Mouse (Mus musculus): Measurements from ENCODE around the gene Nol4l.
A peak's percentile ranks its signal among the peaks of the same experiment; 100 is the strongest.

Gene Nol4l

DNA sequence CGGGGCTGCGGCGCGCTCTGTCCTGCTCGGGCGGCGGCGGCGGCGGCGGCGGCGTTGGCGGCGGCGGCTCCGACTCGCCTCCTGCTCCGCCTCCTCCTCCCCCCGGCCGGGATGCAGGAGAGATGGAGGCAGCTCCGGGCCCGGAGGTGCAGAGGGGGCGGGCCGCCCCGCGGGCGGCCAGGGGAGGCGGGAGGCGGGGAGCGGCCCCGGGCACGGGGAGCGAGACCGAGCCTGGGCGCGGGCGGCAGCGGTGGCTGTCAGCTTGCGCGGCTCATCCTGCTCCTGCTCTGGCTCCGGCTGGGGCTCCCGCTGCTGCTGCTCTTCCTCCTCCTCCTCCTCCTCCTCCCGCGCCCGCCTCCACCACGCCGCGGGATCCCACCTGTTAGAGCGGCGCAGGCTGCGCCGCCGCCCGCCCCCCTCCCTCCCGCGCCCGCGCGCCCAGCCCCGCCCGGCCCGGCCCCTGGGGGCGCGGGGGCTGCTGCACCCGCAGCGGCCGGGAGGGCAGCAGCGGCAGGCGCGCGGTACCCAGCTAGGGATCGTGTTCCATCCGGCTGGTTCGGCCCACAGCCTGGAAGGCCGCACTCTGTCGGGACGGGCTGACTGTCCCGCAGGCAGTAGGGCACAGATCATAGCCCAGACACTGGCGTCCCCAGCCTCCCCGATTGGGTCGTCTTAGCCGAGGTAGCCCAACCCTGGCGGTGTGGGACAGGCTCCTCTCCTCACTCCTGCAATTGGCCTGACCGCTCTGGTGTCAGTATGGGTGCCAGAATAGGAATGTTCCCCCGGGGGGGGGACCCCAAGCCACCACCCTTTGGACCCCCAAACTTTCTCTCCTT, at the start of gene Nol4l:
Nol4l (minus strand) TSS at position 41 of the 836 bp plus-strand sequence.
- peak; percentile 52 to 67 for DNase-seq (ENCODE audit: low spot score in 2 of 2)

DNA sequence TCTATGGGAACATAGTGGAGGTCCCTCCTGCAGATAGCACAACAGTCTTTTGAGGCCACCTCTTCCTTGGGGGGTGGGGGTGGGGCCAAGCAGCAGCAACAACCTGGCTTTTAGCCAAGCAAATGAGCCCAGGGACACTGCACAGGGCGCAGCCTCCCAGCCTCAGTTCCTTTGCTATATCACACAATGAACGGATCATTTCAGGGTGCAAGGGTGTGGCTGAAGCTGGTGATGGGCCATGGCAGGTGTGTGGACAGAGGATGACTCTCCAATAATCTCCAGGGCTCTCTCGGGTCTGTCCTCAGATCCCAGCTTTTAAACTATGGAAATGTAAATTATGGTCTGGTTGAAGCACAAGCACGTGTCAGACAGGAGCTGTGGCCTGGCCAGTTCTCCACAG, 47.4 kb upstream of the Nol4l start:
- no peak for DNase-seq (ENCODE audit: low spot score in 2 of 2)

DNA sequence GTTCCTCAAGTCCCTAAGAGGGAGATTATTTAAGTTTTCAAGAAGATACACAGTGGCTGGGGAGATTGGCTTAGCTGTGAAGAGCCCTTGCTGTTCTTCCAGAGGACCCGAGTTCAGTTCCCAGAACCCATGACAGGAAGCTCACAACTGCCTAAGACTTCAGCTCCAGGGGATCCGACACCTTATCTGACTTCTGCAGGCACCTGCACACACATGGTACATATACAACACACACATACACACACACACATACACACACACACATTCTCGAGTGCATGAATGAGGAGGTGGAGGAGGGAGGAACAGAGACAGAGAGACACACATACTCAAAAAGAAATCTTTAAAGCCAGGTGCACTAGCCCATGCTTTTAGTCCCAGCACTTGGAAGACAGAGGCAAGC, 46.4 kb upstream of the Nol4l start:
- no peak for DNase-seq (ENCODE audit: low spot score in 2 of 2)

DNA sequence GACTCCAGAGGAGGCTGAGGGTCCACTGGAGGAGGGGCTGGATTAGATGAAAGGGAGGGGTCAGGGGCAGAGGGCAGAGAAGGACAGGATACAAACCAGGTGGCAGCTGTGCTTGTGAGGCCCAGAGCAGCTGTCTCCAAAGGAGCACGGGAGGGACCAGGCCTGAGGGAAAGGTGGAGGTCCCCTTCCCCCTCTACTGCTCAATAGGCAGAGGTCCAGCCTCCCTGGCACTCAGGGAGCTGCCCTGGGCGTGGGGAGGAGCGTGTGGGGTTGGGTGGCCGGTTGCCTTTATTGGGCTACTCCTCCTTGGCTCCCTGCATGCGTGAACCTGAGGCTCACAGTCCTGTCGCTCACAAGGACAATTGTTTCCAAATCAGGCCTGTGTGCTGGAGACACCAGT, 45.8 kb upstream of the Nol4l start:
- DNase-seq (ENCODE audit: low spot score in 2 of 2) = no peak

DNA sequence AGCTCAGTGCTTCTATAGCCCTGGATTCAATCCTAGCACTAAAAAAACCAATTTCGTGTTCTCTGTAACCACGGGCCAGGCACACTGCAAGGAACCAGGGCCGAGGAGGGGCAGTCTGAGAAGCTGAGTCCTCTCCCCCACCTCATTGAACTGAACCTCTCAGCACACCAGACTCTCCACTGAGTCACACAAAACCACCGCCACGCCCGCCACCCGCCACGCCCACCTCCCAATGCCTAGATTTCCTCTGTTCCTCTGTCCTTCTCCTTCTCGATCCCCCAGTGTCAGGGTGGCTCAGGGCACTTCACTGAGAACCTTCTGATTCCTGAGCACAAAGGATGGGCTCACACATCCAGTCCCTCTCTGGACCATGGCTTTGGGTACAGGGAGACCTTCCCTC, 43.3 kb upstream of the Nol4l start:
- no peak for DNase-seq (ENCODE audit: low spot score in 2 of 2)

DNA sequence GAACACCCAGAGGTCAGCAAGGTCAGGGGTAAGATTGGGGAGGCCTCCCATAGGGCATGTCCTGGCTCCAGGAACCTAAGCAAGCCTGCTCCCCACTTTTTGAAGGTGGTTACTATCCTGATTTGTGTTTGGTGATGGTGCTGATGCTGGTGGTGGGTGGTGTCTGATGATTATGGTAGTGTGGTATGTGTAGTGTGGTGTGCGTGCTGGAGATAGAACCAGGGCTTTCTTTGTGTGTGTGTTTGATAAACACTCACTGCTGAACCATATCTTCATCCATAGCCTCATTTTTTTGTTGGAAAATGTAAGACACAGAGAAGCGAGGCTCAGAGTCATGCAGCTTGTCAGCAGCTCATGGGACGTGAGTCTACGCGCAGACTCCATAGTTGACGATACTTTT, 38.8 kb upstream of the Nol4l start:
- no peak for DNase-seq (ENCODE audit: low spot score in 2 of 2)

DNA sequence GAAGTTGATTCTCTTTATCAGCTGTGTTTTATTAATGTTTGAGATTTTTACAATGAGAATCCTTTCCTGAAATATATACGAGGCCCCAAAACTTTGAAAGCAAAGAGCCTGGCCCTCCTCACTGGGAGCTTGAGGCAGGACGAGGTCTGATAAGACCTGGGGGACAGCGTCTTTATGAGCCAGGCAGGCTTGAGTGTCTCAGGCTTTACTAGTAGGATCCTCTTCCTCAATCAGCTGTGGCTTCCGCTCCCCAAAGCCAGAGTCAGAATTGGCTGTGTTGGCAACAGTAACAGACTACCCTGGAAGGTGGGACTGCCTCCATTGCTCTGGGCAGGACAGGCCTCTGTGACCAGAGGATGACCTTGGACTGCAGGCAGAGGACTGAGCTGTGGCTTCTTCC, 38.2 kb upstream of the Nol4l start:
- no peak for DNase-seq (ENCODE audit: low spot score in 2 of 2)

DNA sequence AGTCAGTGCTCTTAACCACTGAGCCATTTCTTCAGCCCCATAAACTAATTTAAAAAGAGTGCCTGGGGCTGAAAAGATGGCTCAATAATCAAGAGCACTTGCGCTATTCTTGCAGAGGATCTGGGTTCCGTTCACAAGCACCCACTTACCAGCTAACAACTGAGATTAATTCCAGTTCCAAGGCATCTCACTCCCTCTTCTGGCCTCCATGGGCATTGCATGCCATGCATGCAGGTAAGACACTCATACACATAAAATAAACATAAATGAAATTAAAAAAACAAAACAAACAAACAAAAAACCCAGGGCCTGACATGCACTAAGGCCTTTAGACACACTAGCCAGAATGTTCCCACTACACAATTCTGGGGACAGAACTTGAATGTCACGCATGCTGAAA, 34.6 kb upstream of the Nol4l start:
- no peak for DNase-seq (ENCODE audit: low spot score in 2 of 2)

DNA sequence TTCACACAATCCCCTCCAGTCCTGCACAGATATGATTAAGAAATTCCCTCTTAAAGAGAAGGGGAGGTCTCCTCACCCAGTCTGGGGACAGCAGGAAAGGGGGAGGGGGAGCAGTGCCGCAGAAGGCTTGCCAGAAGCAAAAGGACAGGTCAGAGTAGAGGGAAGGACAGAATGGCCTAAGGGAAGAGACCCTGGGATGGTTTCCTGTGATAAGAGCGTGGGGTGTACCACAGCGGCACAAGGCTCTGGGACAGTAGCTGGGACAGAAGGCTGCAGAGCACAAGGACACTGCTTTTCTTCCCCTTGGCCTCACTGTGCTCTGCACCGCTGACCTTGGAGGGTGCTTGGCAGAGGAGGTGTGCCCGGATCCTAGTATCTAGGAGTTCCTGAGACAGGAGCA, 31.8 kb upstream of the Nol4l start:
- DNase-seq (ENCODE audit: low spot score in 2 of 2) = no peak

DNA sequence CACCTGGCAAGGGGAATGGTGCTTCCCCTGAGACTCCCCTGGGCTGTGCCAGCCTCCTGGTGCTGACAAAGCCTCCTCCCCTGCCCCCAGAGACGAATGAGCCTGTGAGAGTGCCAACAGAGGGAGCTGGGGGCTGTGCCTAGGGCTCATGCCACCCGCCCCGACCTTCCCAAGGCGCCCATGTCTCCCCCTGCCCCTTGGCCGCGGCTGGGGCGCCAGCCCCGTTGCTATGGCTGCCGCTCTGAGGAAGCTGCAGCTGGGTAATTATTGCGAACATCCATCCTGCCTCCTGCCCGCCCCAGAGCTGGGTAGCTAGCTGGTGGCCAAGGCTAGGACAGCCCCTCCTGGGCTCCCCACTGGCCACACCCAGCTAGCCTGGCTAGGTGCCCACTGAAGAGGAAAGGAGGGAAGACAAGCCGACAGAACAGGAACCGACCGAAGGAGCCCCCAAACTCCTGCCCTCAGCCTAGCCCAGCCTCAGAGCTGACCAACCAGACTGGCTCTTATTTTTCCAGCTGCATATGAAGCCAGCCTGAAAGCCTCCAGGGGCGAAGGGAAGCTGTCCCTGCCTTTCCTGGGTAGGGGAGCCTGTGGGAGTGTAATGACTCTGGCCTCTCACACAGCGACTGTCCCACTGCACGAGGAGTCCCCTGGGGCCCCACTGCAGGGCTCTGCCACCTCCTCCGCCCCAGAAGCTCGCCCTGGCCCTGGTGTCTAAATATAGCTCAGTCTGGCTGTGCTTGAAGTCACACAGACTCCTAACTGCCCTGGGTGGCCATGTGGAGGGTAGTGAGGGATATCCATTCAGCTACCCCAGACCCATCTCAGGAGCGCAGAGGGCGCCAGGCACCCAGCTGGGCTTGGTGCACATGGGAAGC, 31.1 kb upstream of the Nol4l start:
- DNase-seq (ENCODE audit: low spot score in 2 of 2) = peak; percentile 75 to 77

DNA sequence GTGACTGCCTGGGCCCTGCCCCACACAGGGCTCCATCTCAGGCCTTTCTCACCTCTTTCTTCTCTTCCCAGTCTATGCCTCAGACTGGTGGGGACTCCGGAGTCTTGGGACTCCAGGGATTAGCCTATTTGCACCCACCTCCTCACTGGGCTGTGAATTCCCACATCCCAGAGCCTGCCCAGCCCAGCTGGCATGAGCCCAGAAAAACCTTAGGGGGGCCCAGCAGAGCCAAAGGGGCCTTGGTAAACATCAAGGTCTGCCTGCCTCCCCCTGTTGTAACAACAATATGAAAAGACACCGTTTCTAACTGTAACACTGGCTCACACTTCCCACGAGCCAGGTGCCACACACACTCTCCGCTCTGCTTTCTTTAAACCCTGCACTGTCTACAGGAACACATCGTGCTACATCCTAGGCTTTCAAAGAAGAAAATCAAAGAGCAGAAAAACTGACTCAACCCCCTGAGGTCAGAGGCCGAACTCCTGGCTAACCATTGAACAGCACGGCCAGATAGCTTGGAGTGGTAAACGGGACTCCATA, 29.9 kb upstream of the Nol4l start:
- no peak for DNase-seq (ENCODE audit: low spot score in 2 of 2)

DNA sequence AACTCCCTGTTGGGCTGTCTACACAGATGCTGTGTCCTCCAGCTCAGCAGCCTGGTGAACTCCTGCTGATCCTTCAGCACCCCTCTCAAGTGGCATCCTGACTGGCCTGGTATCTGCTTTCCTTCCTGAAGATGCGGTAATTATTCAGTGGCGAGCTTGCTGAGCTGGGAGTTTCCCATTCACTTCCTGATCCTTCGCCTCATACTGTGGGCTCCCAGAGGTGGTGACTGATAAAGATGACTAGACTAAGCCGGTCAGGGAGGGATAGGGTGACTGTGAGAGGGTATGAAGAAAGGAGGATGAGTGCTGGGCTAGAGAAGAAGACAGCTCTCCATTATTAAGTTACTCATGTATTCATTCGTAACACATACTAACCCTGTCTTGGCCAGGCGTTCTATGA, 28.7 kb upstream of the Nol4l start:
- no peak for DNase-seq (ENCODE audit: low spot score in 2 of 2)

DNA sequence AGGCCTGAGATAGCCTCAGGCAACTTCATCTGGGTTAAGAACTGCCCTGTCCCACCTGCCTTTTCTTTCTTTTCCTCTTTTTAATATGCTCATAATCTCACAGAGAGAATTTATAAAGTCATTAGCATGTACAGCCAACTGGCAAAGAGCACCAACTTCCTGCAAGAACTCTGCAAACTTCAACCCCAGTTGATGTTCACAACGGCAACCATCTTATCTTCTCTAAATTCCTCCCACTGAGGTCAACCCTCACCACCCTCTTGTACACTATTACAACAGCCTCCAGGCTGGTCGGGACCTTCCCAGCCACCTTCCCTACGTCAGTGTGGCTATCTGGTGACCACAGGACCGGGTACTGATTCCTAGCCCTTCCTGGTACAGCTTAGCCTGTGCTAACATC, 27.5 kb upstream of the Nol4l start:
- no peak for DNase-seq (ENCODE audit: low spot score in 2 of 2)

DNA sequence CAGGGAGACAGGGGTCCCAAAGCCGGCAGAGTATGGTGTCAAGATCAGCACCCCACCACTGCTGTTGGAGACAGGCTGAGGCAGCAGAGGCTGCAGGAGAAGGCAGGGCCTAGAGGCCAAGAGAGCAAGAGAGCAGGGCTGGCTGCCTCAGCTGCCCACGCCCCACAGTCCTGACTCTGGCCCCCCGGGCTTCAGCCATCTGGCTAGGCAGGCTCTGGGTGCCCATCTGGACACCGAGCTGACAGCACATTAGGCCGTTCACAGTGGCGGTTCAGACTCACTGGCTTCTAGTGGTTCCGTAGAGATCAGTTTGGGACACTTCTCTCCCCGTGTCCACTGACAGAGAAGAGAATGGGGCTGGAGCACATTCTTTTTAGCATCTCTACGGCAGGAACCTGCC, 26.4 kb upstream of the Nol4l start:
- no peak for DNase-seq (ENCODE audit: low spot score in 2 of 2)

DNA sequence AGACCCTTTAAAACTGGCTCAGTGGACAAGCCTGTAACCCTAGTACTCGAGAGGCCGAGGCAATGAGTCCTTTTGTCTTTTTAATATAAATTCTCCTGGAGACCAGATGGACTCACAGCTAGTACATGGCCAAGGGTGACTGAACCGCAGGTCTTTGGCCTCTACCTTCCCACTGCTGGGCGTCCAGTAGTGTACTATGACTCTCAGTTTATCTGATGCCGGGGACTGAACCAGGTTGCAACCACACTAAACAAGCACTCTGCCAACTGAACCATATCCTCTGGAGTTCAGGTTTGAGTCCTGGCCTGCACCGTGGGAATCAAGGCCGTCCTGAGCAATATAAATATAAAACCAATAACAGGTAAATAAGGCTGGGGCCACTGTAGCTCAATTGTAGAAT, 24.8 kb upstream of the Nol4l start:
- no peak for DNase-seq (ENCODE audit: low spot score in 2 of 2)

DNA sequence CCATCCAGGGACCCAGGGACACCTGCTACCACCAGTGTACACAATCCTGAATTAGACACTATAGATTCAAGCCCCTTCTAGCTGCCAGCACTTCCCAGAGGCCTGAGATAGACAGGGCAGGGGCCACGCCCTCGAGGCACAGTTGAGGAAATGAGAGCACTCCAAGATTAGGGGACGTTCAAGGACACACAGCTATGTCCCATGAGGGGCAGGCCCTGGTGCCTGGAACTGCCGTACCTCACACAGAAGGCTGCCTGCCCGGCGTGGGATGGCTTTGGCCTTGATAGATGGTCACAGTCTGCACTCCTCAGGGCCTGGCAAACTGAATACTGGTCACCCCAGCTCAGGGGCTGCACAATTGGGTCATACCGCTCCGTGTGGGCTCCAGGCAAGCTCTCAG, 19.7 kb upstream of the Nol4l start:
- DNase-seq (ENCODE audit: low spot score in 2 of 2) = no peak

DNA sequence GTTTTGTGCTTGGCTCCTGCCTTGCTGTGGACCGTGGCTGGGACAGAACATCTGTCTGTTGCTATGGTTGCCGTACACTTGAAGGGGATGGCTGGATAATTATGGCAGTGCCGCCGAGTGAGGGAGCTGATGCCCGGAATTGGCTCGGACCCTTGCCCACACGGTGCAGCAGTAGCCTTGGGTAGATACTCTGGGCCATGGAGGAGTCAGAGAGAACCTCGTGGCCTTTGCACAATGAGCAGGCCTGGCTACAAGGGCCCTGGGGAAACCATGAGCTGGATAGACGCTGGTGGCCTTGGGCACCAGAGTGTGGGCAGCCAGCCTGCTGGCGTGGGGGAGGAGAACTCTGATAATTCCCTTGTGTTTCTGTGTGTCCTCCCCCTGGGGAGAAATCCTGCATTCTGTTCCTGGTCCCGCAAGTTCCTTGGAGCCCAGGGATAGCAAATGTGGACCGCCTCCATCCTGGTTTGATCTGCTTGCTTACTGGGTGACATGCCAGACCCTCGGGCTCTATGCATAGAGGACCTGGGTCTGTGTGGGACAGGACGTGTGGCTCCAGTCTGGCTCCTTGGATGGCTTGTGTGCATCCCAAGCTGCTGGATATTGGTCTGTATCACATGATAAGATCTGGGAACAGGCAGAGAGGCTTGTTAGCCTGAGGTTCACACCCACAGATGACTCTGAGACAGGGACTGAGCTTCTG, 18.6 kb upstream of the Nol4l start:
- DNase-seq (ENCODE audit: low spot score in 2 of 2) = peak; percentile 62 to 65

DNA sequence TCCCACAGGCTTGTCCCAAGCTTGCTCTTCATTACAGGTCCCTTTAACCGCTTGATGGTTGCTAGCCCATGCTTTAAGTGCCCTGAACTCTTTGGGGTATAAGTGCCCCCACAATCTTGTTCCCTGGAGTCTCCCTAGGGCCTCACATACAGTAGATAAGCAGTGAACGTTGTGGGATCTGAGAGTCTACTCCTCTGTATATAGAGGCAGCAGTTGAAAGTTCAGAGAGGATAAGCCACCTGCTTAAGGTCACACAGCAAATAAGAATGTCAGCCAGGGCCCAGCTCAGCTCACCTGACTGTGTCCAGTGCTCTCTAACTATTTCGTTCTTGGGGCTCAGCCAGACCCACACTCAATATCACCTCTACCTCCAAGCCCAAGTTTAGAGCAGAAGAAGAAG, 17.9 kb upstream of the Nol4l start:
- no peak for DNase-seq (ENCODE audit: low spot score in 2 of 2)

DNA sequence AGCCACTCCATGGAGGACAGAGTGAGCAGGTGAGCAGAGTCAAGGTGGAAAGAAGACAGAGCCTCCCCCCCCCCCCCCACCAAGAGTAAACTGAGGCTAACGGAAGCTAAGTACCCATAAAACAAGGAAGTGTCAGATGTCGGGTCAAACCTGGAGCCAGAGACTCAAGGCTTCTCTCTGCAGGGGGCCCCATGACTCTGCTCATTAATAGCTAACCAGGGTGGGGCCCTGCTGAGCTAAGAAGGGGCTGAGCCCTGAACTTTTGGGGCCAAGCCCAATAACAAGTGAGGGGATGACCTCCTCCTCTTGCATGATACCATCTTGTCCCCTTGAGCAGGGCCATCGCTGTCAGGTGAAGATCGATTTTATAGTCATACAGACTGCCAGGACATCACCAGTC, 17.2 kb upstream of the Nol4l start:
- no peak for DNase-seq (ENCODE audit: low spot score in 2 of 2)

DNA sequence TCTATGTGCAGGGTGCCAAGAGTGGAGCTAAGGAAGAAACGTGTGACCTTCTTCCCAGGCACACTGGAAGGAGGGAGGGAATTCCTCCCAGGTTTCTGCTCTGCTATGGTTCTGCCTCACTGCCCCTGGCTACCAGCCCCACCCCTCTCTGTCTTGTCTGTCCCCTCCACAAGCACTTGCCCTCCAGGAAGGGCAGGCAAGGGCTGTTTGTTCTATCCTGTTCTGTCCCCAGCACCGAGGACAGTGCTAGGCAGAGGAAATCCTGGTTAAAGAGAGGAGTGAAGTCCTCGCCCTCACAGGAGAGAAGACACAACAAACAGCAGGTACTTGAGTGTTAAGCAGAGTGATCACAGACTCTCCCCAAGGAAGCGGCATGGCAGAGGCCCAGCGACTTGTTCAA, 16.7 kb upstream of the Nol4l start:
- no peak for DNase-seq (ENCODE audit: low spot score in 2 of 2)

DNA sequence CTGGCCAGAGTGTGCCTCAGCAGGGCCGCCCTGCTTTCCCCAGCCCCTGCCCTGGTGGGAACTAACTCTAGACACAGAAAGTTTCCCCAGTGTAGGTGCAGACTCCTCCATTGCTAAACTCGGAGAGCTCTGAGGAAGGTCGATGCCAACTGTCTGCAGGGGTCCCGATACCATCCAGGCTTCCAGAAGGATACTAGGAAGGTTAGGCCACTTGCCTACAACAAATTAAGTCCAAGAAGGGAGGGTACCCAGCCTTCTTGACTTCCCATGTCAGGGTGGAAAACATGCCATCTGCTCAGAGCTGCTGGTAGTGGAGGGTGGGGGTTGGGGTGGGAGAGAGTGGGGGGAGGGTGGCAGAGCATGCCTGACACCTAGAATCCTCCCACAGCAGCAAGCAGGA, 15.0 kb upstream of the Nol4l start:
- no peak for DNase-seq (ENCODE audit: low spot score in 2 of 2)

All from right cerebral cortex, postnatal 10 days (tissue).